Mouse (Mus musculus): ENCODE results near the gene Cenpj.

DNA sequence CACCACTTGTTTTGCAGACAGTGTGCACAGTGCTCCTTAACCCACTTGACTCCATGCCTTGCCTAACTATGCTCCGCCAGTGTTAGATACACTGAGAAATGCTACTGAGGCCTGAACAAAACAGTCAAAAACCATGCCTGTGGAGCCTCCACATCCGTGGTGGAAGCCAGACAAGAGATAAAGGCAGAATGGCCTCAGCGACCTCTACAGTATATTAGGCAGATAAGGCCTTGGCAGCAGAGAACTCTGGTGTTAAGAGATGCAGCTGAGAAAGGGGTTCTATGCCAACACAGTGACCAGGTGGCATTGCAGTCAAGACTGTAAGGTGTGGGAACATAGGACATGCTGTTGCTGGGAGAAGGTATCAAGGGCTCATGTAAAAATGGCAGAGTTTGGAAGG is 68.5 kb downstream of the Cenpj start:
- TF ChIP-seq POLR2A (IDR thresholded peaks at IDR 0.05; ENCODE audit: control insufficient read depth, extremely low read depth, insufficient read depth, low read length, poor library complexity) (no peak), CTCF (IDR thresholded peaks at IDR 0.05; ENCODE audit: borderline replicate concordance, control insufficient read depth, extremely low read depth, insufficient read depth, low read length, poor library complexity) (no peak)
